Mouse (Mus musculus) lung, adult 2 months (tissue): ENCODE data around the gene Urb1. TPM values are rescaled to one million over a fixed set of nuclear protein-coding genes. Genes with fewer than 3 reads are reported as not detected.
"Not testable (repeated sequence)": the region's sequence is repeated elsewhere in the genome, so short reads cannot be mapped to it uniquely, and the experiment has no call there.

Source experiments
- DNase-seq: peaks from one replicate; pipeline ENCODE4 v3.0.0; 2022
- H3K4me1 ChIP-seq: fragments of 200-500 bp; 2 replicates; pipeline ENCODE4 v1.6.1; 2011; ENCODE audit warnings: low read length; ENCODE audit not compliant: control insufficient read depth, insufficient read depth
- H3K4me3 ChIP-seq: fragments of 200-500 bp; replicated peaks from 2 replicates; pipeline ENCODE3; 2011; ENCODE audit warnings: low read depth, mild to moderate bottlenecking, control low read depth, low read length; ENCODE audit errors: extremely low read depth
- CTCF ChIP-seq: fragments of 200-500 bp; IDR thresholded peaks from 2 replicates; pipeline ENCODE4 v1.5.1; 2011; ENCODE audit warnings: mild to moderate bottlenecking, low read length, control low read depth; ENCODE audit not compliant: insufficient read depth
- POLR2A ChIP-seq: fragments of 200-500 bp; IDR thresholded peaks from 2 replicates; pipeline ENCODE4 v1.6.1; 2011; ENCODE audit warnings: low read depth, mild to moderate bottlenecking, control low read depth, low read length, borderline replicate concordance; ENCODE audit errors: extremely low read depth
- WGBS: fragments of 180-500 bp; shearing (Covaris S2); methylation state at CpG from one replicate; pipeline ENCODE4 v1.1.7; 2018; 5-methylcytosine and 5-hydroxymethylcytosine counted together
- polyA plus RNA-seq: library from polyadenylated mRNA; depleted of rRNA; stranded (reverse); fragments of >200 nt; gene quantifications from 2 replicates; pipeline ENCODE4 v1.2.3, GENCODE M21; 2012

Gene Urb1
- polyA plus RNA-seq, 1 experiment: 4.0 TPM

DNA sequence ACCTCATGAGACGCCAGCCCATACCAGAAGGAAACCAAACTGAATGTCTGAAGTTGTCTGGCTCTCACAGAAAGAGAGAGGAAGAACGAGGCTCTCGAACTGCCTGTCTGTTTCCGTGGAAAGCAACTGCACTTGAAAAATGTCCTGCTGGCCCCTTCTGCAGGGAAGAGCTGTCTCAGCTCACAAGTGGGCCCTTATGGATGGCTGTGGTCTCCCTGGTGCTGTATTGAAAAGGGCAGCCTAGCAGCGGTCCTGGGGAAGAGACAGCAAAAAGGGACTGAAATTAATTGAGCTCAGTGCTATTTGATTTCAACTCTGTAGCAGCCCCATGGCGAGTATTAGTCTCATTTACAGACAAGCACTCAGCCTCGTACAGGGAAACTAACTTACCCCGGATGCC, 27.2 kb upstream of the Urb1 start:
- no peak for TF ChIP-seq CTCF
- TF ChIP-seq POLR2A: no peak
- Histone ChIP-seq H3K4me1 (peaks cover 6% of the 10 kb centered on the region; the same call in 1 of the 2 replicates), H3K4me3 (no peak overlapping the region)
- no peak for DNase-seq
- 63% methylated on average over 8 of the region's 8 CpGs for WGBS

DNA sequence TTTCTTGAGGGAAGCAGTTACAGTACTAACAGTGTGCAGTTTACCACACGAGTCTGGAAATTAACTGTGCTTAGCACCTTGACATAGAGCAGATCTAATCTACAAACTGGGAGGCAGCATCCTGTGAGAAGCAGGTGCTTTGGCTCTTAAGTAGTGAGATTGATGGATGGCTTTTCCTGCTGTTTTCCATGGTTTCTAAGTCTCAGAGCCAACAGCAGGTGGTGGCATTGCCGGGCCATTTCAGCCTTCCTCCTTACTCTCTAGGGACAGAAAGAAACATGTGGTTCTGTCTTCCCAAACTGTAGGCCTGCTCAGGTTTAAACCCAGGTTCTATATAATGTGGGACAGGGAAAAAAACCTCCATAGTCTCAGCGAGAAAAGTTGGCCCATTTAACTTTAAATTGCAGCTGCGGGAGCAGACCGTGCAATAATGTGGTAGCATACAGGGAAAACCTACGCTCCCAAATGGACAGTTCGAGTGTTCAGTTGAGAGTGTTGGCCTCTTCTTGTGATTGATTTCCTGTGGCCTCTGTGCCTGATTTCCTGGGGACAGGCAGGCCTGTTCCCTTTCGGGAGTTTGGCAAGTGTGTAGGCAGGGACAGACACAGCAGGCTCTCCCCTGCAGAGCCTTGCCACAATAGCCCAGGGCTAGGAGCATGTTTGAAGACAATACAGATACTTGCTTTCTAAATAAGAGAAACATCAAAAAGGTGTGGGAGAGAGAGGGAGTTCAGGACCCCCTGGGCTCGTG, 23.0 kb upstream of the Urb1 start:
- DNase-seq: no peak
- 51% methylated on average over 9 of the region's 9 CpGs for WGBS
- Histone ChIP-seq H3K4me1 (0 out of 2 replicates have a peak, but pooled peaks cover 3% of the 10 kb centered on the region), H3K4me3 (no peak overlapping the region)
- TF ChIP-seq POLR2A (no peak), CTCF (no peak)

DNA sequence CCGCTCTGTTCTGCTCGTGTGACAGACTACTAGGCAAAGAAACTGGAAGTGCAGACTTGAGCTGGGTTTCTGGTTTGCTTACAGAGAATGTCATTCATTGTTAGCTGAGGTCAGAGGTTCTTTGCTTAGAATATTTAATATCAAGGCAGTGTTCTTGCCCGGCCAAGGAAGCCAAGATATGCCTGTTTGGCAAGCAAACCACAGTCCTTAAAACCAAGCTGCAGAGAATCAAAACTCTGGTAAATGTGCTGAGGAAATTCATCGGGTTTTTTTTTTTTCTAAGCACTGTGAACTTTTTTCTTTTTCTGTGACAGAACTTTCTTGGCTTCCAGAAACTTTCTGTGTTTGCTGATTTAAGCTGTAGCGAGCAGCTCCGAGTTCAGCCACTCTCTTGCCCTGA, 22.3 kb upstream of the Urb1 start:
- Histone ChIP-seq H3K4me1 (0 out of 2 replicates have a peak, but pooled peaks cover 3% of the 10 kb centered on the region), H3K4me3 (no peak overlapping the region)
- TF ChIP-seq POLR2A: no peak
- no peak for TF ChIP-seq CTCF
- 33% methylated on average over 6 of the region's 6 CpGs for WGBS
- DNase-seq: no peak

DNA sequence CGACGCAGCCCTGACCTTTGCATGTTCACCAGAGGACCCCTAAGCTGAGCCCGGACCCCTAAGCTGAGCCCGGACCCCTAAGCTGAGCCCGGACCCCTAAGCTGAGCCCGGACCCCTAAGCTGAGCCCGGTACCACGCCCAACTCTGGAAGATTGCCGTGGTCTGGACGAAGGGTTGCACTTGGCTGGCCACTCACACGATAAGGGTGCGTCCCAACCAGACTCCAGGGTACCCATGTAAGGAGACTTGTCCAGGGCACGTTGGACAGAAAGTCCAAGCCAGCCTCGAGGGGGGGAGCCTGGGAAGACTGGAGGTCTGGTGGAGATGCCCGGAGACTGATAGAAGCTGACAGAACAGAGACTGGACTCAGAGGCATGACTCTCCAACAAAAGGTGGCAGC, 21.5 kb upstream of the Urb1 start:
- Histone ChIP-seq H3K4me1 (0 out of 2 replicates have a peak, but pooled peaks cover 3% of the 10 kb centered on the region), H3K4me3 (peak overlapping the region; percentile 86)
- 11% methylated on average over 15 of the region's 15 CpGs for WGBS
- DNase-seq: peak; percentile 48
- TF ChIP-seq CTCF (no peak), POLR2A (0 out of 2 replicates have a peak, but pooled peaks have one; percentile 15)

DNA sequence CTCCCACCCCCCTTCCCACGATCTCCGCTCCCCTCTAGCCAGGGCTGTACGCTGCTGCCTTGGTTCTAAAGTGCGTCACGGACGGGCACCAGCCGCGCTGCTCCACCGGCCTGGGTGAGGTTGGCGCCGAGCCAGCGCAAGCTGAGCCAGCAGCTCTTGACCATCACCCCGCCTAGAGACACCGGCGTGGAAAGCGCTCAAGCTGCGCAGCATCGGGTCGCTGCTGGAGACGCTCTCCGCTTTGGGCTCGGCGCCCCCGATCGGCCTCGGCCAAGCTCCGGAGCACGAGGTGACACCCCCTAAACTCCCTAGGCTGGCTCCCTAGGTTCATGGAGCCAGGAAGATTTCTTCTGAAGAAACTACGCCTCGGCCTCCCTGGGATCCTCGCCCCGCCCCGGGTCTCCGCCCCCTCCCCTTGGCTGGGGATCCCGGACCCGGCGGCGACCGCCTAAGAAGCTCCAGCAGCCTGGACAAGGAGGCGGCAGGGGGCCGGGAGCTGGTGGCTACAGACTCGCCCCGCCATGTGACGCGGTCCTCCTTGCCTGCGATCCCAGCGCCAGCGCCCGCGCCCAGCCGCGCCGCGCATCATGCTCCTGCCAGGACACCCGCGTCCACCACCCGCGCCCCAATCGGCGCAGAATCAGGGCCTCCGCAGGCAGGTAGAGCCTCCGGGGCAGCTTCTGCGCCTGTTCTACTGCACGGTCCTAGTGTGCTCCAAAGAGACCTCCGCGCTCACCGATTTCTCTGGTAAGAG, 20.6 kb upstream of the Urb1 start:
- Histone ChIP-seq H3K4me3 (peak overlapping the region; percentile 86), H3K4me1 (0 out of 2 replicates have a peak, but pooled peaks cover 3% of the 10 kb centered on the region)
- under 1% methylated on average over 66 of the region's 67 CpGs for whole genome bisulfite sequencing
- peak; percentile 88 for DNase-seq
- TF ChIP-seq CTCF (no peak), POLR2A (peak; percentile 53; the same call in 1 of the 2 replicates)

DNA sequence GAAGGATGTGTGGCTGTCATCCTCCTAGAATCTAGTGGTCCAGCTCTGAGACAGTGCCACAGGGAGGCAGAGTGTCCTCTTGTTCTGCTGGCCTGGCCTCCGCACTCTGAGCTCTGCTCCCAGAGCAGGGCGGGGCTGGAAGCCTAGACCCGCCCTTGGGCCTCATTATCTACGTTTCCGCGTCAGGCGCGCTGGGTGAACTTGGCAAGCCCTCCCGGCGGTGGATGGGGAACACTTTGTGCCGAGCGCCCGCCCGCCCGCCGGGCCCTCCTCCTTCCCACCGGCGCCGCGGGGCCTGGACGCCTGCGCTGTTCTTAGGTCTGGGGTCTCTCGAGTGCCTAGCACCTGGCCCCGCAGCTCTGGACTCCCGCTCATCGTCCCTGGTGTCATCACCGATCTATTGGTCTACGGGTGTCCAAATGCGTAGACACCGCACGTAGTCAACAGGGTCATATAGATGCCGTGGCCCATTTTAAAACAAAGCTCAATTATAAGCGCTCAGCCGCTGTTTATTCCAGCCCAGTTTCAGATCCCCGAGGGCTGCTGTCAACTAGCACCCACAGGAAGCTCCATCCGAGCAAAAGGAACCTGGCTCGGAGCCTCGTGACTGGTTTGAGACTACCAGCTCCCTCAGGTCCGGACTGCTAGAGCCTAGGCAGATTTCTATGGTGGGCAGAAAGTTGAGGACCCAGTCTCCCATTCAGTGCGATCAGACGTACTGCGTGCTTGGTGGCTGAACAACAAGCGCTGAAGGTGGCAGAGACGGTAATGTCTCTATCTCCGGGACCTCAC, 19.9 kb upstream of the Urb1 start:
- peak overlapping the region; percentile 86 for H3K4me3 ChIP-seq

DNA sequence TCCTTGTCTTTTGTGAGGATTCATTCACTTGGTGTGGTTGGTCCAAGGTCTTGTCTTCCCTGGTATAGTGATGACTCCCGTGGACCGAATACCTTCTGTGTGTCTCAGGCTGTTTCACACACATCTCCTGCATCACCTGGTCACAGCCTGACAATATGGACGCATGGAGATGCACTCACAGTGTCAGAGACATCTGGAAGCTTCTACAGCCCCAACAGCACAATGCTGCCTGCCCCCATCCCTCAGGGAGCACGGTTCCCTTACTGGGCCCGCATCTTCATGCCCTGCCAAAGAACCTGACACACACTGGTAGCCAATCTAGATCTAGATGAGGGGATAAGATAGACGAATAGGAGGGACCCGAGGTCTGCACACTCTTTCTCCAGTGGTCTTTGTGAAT, 18.9 kb upstream of the Urb1 start:
- DNase-seq: no peak
- WGBS: 80% methylated on average over 7 of the region's 7 CpGs
- Histone ChIP-seq H3K4me3 (no peak overlapping the region), H3K4me1 (0 out of 2 replicates have a peak, but pooled peaks cover 3% of the 10 kb centered on the region)
- no peak for TF ChIP-seq CTCF
- TF ChIP-seq POLR2A: no peak

More for the DNA sequence above, 19.9 kb upstream of the Urb1 start:
- TF ChIP-seq POLR2A (peak; percentile 70), CTCF (peak; percentile 47)
- H3K4me1 ChIP-seq: 0 out of 2 replicates have a peak, but pooled peaks cover 3% of the 10 kb centered on the region
- WGBS: under 1% methylated on average over 45 of the region's 45 CpGs
- DNase-seq: peak; percentile 91

DNA sequence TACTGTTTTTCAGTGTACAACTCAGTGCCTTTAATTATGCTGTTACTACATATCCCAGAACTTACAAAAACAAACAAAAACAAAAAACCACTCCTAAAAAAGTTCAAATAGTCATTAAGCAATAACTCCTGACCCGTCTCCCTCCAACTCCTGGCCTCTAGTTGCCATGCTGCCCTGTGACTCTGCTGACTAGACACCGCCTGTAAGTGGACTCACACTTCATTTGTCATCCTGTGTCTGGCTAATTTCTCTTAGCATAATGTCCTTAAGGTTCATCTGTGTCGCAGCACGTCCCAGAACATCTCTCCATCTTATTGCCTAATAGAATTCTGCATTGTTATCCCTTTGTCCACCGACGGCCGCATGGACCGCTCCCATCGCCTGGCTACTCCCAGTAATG, 17.3 kb upstream of the Urb1 start:
- Histone ChIP-seq H3K4me1 (no peaks in the 10 kb centered on the region), H3K4me3 (no peak overlapping the region)
- TF ChIP-seq CTCF: no peak
- no peak for TF ChIP-seq POLR2A
- no peak for DNase-seq
- 74% methylated on average over 9 of the region's 9 CpGs for WGBS

DNA sequence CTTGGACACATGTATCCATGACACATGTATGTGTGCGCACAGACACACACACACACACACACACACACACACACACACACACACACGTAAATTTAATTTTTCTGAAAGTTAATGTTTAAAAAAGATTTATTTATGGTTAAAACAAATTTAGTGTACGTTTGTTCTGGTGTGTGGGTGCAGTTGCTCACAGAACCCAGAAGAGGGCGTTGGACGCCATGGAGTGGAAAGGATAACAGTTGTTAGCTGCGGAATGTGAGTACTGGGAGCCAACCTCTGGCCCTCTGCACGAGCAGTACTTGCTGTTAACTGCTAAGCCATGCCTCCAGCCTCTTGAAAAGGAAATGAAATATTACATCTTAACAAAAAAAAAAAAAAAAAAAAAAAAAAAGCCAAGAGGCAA, 16.2 kb upstream of the Urb1 start, which contains the start of gene Eva1c:
Gene Eva1c (plus strand): TSS at position 263 of the 400 bp plus-strand sequence.
- Histone ChIP-seq H3K4me3 (no peak within 1 kb of the TSS), H3K4me1 (no peaks in the 10 kb centered on the region)
- 65% methylated on average over 7 of the region's 7 CpGs for WGBS
- TF ChIP-seq POLR2A: no peak
- 0 out of 2 replicates have a peak, but pooled peaks have one; percentile 24 for TF ChIP-seq CTCF
- DNase-seq: no peak

DNA sequence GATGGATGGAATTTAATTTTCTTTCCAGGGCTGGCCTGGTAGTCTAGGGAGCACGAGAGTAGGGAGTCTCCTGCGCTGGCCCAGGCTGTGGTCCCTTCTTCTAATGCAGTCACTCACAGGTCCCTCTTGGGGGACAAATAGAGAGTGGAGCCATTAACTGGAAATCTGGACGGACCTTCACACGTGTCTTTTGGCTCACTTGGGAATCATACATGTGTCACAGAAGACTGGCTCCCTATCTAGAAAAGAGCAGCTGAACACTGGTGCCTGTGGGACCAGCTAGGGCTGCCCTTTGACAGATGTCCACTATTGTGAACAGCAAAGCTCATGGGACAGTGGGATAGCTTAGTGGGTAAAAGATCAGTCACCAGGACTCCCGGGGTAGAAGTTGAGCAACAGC, 15.8 kb upstream of the Urb1 start:
- TF ChIP-seq POLR2A: no peak
- Histone ChIP-seq H3K4me1 (no peaks in the 10 kb centered on the region), H3K4me3 (no peak overlapping the region)
- 78% methylated on average over 5 of the region's 5 CpGs for WGBS
- DNase-seq: no peak

DNA sequence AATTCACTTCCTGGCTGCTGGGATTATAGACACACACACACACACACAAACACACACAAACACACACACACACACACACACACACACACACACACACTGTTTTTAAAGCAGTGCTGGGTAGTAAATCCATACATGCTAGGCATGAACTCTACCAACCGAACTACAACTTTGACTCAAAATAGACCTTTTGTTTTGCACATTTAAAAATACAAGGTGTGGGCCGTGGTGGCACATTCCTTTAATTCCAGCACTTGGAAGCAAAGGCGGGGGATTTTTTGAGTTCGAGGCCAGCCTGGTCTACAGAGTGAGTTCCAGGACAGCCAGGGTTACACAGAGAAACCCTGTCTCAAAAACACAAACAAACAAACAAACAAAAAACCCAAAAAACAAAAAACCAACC, 13.8 kb upstream of the Urb1 start:
- WGBS: 64% methylated on average over 4 of the region's 4 CpGs
- not testable (repeated sequence) for DNase-seq, H3K4me3 ChIP-seq, H3K4me1 ChIP-seq
